Mouse (Mus musculus) thymus, adult 2 months (tissue): ENCODE measurements around the gene Ankrd33. TPM values are rescaled to one million over a fixed set of nuclear protein-coding genes. Genes with fewer than 3 reads are reported as not detected.

Experiments used
- DNase-seq: peaks from one replicate; pipeline ENCODE4 v3.0.0; 2021
- H3K27ac ChIP-seq: fragments of 200-500 bp; 2 replicates; pipeline ENCODE4 v1.5.1; 2012; ENCODE audit warnings: low read length, control low read depth; ENCODE audit not compliant: control insufficient read depth, insufficient read depth
- H3K27me3 ChIP-seq: fragments of 200-500 bp; 2 replicates; pipeline ENCODE4 v1.6.1; 2012; ENCODE audit warnings: mild to moderate bottlenecking, low read length, moderate library complexity, mixed read lengths; ENCODE audit not compliant: control insufficient read depth, insufficient read depth
- H3K36me3 ChIP-seq: fragments of 200-500 bp; 2 replicates; pipeline ENCODE4 v1.6.1; 2012; ENCODE audit warnings: mild to moderate bottlenecking, low read length, moderate library complexity; ENCODE audit not compliant: control insufficient read depth, insufficient read depth
- H3K4me1 ChIP-seq: fragments of 200-500 bp; replicated peaks from 2 replicates; pipeline ENCODE4 v1.6.1; 2012; ENCODE audit warnings: low read length; ENCODE audit not compliant: control insufficient read depth, insufficient read depth
- H3K4me3 ChIP-seq: fragments of 200-500 bp; 2 replicates; pipeline ENCODE4 v1.5.1; 2012; ENCODE audit warnings: mild to moderate bottlenecking, low read length, control low read depth, moderate library complexity; ENCODE audit not compliant: control insufficient read depth, insufficient read depth
- CTCF ChIP-seq: fragments of 200-500 bp; IDR thresholded peaks from 2 replicates; pipeline ENCODE4 v1.5.1; 2012; ENCODE audit warnings: mild to moderate bottlenecking, control low read depth, low read length, moderate library complexity, borderline replicate concordance; ENCODE audit not compliant: control insufficient read depth, poor library complexity, insufficient read depth; ENCODE audit errors: extremely low read depth
- POLR2A ChIP-seq: fragments of 200-500 bp; IDR thresholded peaks from 2 replicates; pipeline ENCODE4 v1.6.1; 2012; ENCODE audit warnings: mild to moderate bottlenecking, low read length, control low read depth, moderate library complexity; ENCODE audit not compliant: control insufficient read depth, poor library complexity, insufficient read depth; ENCODE audit errors: extremely low read depth
- WGBS: fragments of 180-500 bp; shearing (Covaris S2); methylation state at CpG from one replicate; pipeline ENCODE4 v1.1.7; 2018; 5-methylcytosine and 5-hydroxymethylcytosine counted together
- polyA plus RNA-seq: library from polyadenylated mRNA; depleted of rRNA; stranded (reverse); fragments of >200 nt; gene quantifications from 2 replicates; pipeline ENCODE4 v1.2.3, GENCODE M21; 2012

Ankrd33 gene
- polyA plus RNA-seq, 1 experiment, result not detected

DNA sequence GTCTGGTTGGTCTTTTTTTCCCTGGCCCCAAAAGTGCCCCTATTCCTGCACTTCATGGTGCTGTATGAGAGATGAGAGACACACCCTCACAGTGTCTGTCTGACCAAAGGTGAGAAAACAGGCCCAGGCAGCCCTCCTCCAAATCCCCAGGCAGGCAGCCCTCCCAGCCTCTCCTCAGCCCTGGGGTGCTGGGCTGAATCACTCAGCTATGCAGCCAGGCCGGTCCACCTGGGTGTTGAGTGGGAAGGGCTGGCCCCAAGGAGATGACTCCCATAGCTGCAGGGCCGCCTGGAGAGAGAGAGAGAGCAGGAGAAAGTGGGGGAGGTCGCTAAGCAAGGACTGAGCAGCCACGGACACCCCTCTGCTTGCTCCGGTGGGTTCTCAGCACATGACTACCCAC lies 44.8 kb upstream of the Ankrd33 start:
- 80% methylated on average over 5 of the region's 5 CpGs for WGBS
- Histone ChIP-seq H3K4me1 (no peaks in the 10 kb centered on the region), H3K4me3 (no peak overlapping the region), H3K36me3 (no peaks in the 10 kb centered on the region), H3K27me3 (no peaks in the 10 kb centered on the region), H3K27ac (no peak overlapping the region)
- TF ChIP-seq CTCF (no peak), POLR2A (no peak)
- DNase-seq, result no peak

DNA sequence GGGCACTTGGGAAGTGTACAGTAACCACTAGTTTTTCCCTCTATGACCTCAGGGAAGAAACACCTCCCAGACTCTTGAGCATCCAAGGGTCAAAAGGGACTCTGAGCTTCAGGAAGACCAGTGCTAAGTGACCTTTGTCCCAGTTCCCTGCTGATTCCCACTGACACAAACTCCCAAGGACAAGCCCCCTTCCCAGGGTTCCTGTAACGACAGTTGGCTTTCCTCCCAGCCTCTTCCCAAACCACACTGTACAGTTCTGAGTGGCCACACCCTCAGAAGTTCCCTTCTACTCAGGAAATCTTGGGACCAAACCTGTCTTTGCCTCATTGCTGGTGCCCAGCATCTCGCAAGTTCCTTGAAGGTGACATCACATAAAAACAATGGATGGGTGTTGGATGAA lies 42.8 kb upstream of the Ankrd33 start:
- 81% methylated on average over 2 of the region's 2 CpGs for WGBS
- H3K27ac ChIP-seq, result no peak overlapping the region
- no peaks in the 10 kb centered on the region for H3K36me3 ChIP-seq
- no peak overlapping the region for H3K4me3 ChIP-seq
- no peaks in the 10 kb centered on the region for H3K4me1 ChIP-seq
- DNase-seq, result no peak
- H3K27me3 ChIP-seq, result peaks cover 6% of the 10 kb centered on the region; the same call in 1 of the 2 replicates
- TF ChIP-seq CTCF, result no peak
- TF ChIP-seq POLR2A, result no peak

DNA sequence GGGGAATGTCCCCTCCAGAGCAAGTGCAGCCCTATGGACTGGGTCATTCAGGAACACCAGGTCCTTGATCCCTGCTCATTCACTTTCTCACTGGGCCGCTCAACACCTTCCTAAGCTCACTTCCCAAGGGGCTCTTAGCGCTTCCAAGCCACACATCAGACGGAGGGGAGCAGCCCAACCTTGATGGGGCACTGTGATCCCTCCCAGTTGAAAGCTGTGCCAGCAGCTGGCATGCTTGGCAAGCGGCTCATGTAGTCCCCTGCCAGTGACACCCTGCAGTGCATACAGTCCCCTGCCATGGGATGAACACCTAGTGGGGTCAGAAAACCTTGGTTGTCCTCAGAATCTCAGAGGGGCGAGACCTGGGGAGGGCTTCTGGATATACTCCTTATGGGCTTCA lies 41.5 kb upstream of the Ankrd33 start:
- 93% methylated on average over 5 of the region's 5 CpGs for WGBS
- no peak overlapping the region for H3K4me3 ChIP-seq
- H3K27me3 ChIP-seq, result peaks cover 10% of the 10 kb centered on the region; the same call in 1 of the 2 replicates
- no peak for DNase-seq
- H3K36me3 ChIP-seq, result no peaks in the 10 kb centered on the region
- TF ChIP-seq POLR2A, result no peak
- TF ChIP-seq CTCF, result no peak
- H3K27ac ChIP-seq, result no peak overlapping the region
- no peaks in the 10 kb centered on the region for H3K4me1 ChIP-seq

DNA sequence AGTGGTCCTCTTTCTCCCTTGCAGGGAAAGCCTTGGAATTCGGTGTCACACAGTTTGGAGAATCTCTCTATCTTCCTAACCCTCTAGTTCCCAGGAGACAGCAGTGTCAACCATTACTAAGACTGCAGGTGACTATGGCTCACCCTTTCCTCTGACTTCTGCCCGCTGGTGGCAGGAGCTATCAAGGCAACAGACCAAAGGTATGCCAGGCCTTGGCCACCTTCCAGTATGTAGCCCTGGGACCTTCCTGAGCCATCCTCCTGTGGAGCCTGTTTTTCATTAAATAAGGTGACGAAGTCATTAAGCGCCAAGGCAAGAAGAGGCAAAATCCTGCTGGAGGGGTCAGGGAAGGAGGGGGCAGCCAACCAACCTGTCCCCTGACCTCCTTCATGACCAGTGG lies 40.4 kb upstream of the Ankrd33 start:
- 85% methylated on average over 4 of the region's 4 CpGs for WGBS
- no peak overlapping the region for H3K4me3 ChIP-seq
- TF ChIP-seq POLR2A, result no peak
- no peak for TF ChIP-seq CTCF
- H3K27me3 ChIP-seq, result peaks cover 14% of the 10 kb centered on the region
- no peak for DNase-seq
- H3K4me1 ChIP-seq, result no peaks in the 10 kb centered on the region
- H3K27ac ChIP-seq, result no peak overlapping the region
- H3K36me3 ChIP-seq, result no peaks in the 10 kb centered on the region

DNA sequence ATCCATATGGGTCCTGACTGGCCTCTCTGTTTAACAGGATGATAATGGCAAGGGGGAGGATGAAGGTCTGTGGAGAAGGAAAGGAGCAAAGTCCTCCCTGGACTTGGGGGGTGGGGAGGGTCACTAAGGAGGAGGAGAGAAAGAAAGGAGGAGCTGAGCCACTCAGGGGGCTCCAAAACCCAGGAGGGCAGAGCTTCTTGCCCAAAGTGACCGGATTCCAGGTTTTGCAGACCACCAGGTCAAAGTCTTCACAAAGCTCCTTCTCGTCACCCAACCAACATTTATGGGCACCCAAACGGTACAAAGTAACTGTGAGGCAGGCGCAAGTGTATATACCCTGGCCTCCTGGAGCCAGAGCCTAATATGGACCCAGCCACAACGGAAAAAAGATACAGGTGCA lies 39.9 kb upstream of the Ankrd33 start:
- Histone ChIP-seq H3K27ac (no peak overlapping the region), H3K4me1 (no peaks in the 10 kb centered on the region)
- WGBS, result 74% methylated on average over 5 of the region's 5 CpGs

DNA sequence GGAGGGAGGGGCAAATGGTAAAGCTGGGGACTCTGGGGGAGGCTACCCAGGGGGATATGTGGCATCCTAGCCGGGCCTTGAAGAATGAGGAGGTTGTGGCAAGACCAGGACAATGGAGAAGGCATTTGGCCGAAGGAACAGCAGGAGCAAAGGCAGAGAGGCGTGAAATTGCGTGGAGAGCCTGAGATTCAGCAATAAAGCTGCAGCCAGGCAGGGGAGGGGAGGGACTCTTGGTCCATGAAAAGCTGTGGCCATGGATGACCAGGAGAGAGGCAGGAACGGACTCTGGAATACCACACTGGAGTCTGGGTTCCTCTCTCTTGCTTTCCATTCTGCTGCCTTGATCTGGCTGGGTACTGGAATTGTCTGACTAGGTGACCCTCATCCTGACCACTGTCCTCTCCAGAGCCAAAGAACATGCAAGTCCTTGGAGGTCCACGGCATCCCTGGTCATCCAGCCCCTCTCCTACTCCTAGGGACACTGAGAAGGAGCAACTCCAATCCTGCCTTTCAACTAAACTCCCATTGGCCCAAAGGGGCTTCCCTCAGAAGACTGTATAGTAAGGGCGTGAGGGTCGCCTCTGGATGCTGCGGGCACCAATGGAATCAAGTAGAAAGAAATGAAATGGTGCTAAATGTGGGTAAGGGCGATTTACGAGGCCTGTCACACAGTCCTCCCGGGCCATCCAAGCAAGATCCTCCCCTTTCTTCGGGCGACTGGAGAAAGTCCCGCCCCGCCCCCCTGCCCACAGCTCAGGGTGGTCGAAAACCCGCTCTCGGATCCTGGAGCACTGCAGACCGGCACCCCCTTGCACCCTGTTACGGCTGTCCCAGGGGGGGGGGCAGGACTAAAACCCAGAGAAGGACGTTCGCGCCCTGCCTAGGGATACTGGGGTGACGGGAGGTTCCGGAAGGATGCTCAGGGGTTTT lies 39.2 kb upstream of the Ankrd33 start:
- Histone ChIP-seq H3K27me3 (peaks cover 14% of the 10 kb centered on the region), H3K36me3 (no peaks in the 10 kb centered on the region), H3K4me1 (no peaks in the 10 kb centered on the region), H3K27ac (no peak overlapping the region), H3K4me3 (no peak overlapping the region)
- TF ChIP-seq CTCF, result no peak
- no peak for TF ChIP-seq POLR2A
- no peak for DNase-seq
- 31% methylated on average over 26 of the region's 26 CpGs for WGBS

More for the DNA sequence above, 39.9 kb upstream of the Ankrd33 start:
- no peak for DNase-seq
- TF ChIP-seq POLR2A, result no peak
- TF ChIP-seq CTCF, result no peak
- H3K4me3 ChIP-seq, result no peak overlapping the region
- H3K36me3 ChIP-seq, result no peaks in the 10 kb centered on the region
- peaks cover 14% of the 10 kb centered on the region for H3K27me3 ChIP-seq
